Mouse (Mus musculus): Measurements from ENCODE around the gene Fmo5. TPM values are rescaled to one million over a fixed set of nuclear protein-coding genes. Genes with fewer than 3 reads are reported as not detected.

The Fmo5 gene
- polyA plus RNA-seq, 1 experiment from 2014 or later = 3.5 TPM

GRCm38 (mm10) chr3:97609845-97610410 lies 18.7 kb upstream of the Fmo5 start, which contains the start of gene Chd1l:
TSS of gene Chd1l (minus strand) at chr3:97610203.
- WGBS = under 1% methylated on average over 56 of the region's 56 CpGs
- peak within 1 kb of the TSS; percentile 86 for H3K4me2 ChIP-seq
- H3K27ac ChIP-seq (ENCODE audit: poor library complexity, severe bottlenecking) = peak within 1 kb of the TSS; percentile 83
- no peaks in the 10 kb centered on the region for H3K9me3 ChIP-seq (replicated peaks)
- peaks cover 11% of the 10 kb centered on the region; the same call in 1 of the 2 replicates for H3K4me1 ChIP-seq (replicated peaks)
- H3K36me3 ChIP-seq = no peaks in the 10 kb centered on the region
- H3K27me3 ChIP-seq (replicated peaks) = 0 out of 2 replicates have a peak, but pooled peaks cover 3% of the 10 kb centered on the region
- peak within 1 kb of the TSS; percentile 68 for H3K4me3 ChIP-seq
- H3K9ac ChIP-seq = peak within 1 kb of the TSS; percentile 82
- peak; percentile 91 for ATAC-seq (ENCODE audit: insufficient number of reproducible peaks, low FRiP score)

GRCm38 (mm10) chr3:97611021-97611420 lies 17.6 kb upstream of the Fmo5 start:
- no peak for ATAC-seq (ENCODE audit: insufficient number of reproducible peaks, low FRiP score)
- 88% methylated on average over 6 of the region's 6 CpGs for WGBS
- Histone ChIP-seq H3K4me2 (no peak overlapping the region), H3K9ac (no peak overlapping the region), H3K9me3 (replicated peaks) (no peaks in the 10 kb centered on the region), H3K4me3 (no peak overlapping the region), H3K4me1 (replicated peaks) (peaks cover 11% of the 10 kb centered on the region; the same call in 1 of the 2 replicates), H3K36me3 (no peaks in the 10 kb centered on the region), H3K27me3 (replicated peaks) (0 out of 2 replicates have a peak, but pooled peaks cover 3% of the 10 kb centered on the region), H3K27ac (ENCODE audit: poor library complexity, severe bottlenecking) (no peak overlapping the region)

GRCm38 (mm10) chr3:97615154-97615553 lies 13.4 kb upstream of the Fmo5 start:
- no peak for ATAC-seq (ENCODE audit: insufficient number of reproducible peaks, low FRiP score)
- H3K36me3 ChIP-seq = no peaks in the 10 kb centered on the region
- H3K27ac ChIP-seq (ENCODE audit: poor library complexity, severe bottlenecking) = no peak overlapping the region
- no peak overlapping the region for H3K4me2 ChIP-seq
- H3K4me3 ChIP-seq = no peak overlapping the region
- 0 out of 2 replicates have a peak, but pooled peaks cover 3% of the 10 kb centered on the region for H3K27me3 ChIP-seq (replicated peaks)
- WGBS = 29% methylated on average over 1 of the region's 1 CpGs
- H3K4me1 ChIP-seq (replicated peaks) = peaks cover 6% of the 10 kb centered on the region; the same call in 1 of the 2 replicates
- no peaks in the 10 kb centered on the region for H3K9me3 ChIP-seq (replicated peaks)
- no peak overlapping the region for H3K9ac ChIP-seq

- Histone ChIP-seq H3K27ac (ENCODE audit: poor library complexity, severe bottlenecking) (no peak overlapping the region), H3K4me2 (no peak overlapping the region), H3K27me3 (replicated peaks) (0 out of 2 replicates have a peak, but pooled peaks cover 3% of the 10 kb centered on the region), H3K4me3 (no peak overlapping the region), H3K9ac (no peak overlapping the region), H3K36me3 (no peaks in the 10 kb centered on the region), H3K4me1 (replicated peaks) (0 out of 2 replicates have a peak, but pooled peaks cover 3% of the 10 kb centered on the region), H3K9me3 (replicated peaks) (no peaks in the 10 kb centered on the region)
- ATAC-seq (ENCODE audit: insufficient number of reproducible peaks, low FRiP score) = no peak
- 78% methylated on average over 4 of the region's 4 CpGs for WGBS
Measured at GRCm38 (mm10) chr3:97615933-97616332, 12.7 kb upstream of the Fmo5 start.

- Histone ChIP-seq H3K9me3 (replicated peaks) (no peaks in the 10 kb centered on the region), H3K27me3 (replicated peaks) (0 out of 2 replicates have a peak, but pooled peaks cover 3% of the 10 kb centered on the region), H3K4me2 (no peak overlapping the region), H3K27ac (ENCODE audit: poor library complexity, severe bottlenecking) (no peak overlapping the region), H3K4me1 (replicated peaks) (0 out of 2 replicates have a peak, but pooled peaks cover 3% of the 10 kb centered on the region), H3K36me3 (no peaks in the 10 kb centered on the region), H3K4me3 (no peak overlapping the region), H3K9ac (no peak overlapping the region)
- ATAC-seq (ENCODE audit: insufficient number of reproducible peaks, low FRiP score) = no peak
- WGBS = 88% methylated on average over 18 of the region's 19 CpGs
Measured at GRCm38 (mm10) chr3:97617091-97617825, 11.3 kb upstream of the Fmo5 start.

GRCm38 (mm10) chr3:97617899-97618298 lies 10.7 kb upstream of the Fmo5 start:
- 0 out of 2 replicates have a peak, but pooled peaks cover 3% of the 10 kb centered on the region for H3K4me1 ChIP-seq (replicated peaks)
- 80% methylated on average over 8 of the region's 8 CpGs for WGBS
- H3K27me3 ChIP-seq (replicated peaks) = no peaks in the 10 kb centered on the region
- H3K9me3 ChIP-seq (replicated peaks) = no peaks in the 10 kb centered on the region
- no peaks in the 10 kb centered on the region for H3K36me3 ChIP-seq
- no peak overlapping the region for H3K9ac ChIP-seq
- H3K27ac ChIP-seq (ENCODE audit: poor library complexity, severe bottlenecking) = no peak overlapping the region
- ATAC-seq (ENCODE audit: insufficient number of reproducible peaks, low FRiP score) = no peak
- H3K4me3 ChIP-seq = no peak overlapping the region
- no peak overlapping the region for H3K4me2 ChIP-seq

GRCm38 (mm10) chr3:97620657-97621056 lies 7.9 kb upstream of the Fmo5 start:
- Histone ChIP-seq H3K27ac (ENCODE audit: poor library complexity, severe bottlenecking) (no peak overlapping the region), H3K4me2 (no peak overlapping the region)
- WGBS = 84% methylated on average over 4 of the region's 4 CpGs

GRCm38 (mm10) chr3:97624611-97625010 lies 4.0 kb upstream of the Fmo5 start:
- Histone ChIP-seq H3K4me2 (no peak overlapping the region), H3K27me3 (replicated peaks) (no peaks in the 10 kb centered on the region), H3K9ac (no peak overlapping the region), H3K36me3 (no peaks in the 10 kb centered on the region), H3K9me3 (replicated peaks) (no peaks in the 10 kb centered on the region), H3K27ac (ENCODE audit: poor library complexity, severe bottlenecking) (no peak overlapping the region), H3K4me1 (replicated peaks) (peaks cover 5% of the 10 kb centered on the region; the same call in 1 of the 2 replicates), H3K4me3 (no peak overlapping the region)
- ATAC-seq (ENCODE audit: insufficient number of reproducible peaks, low FRiP score) = no peak
- WGBS = 44% methylated on average over 2 of the region's 2 CpGs

More at GRCm38 (mm10) chr3:97620657-97621056, 7.9 kb upstream of the Fmo5 start:
- ATAC-seq (ENCODE audit: insufficient number of reproducible peaks, low FRiP score) = no peak
- H3K4me1 ChIP-seq (replicated peaks) = 0 out of 2 replicates have a peak, but pooled peaks cover 3% of the 10 kb centered on the region
- no peaks in the 10 kb centered on the region for H3K27me3 ChIP-seq (replicated peaks)
- H3K9me3 ChIP-seq (replicated peaks) = no peaks in the 10 kb centered on the region
- no peak overlapping the region for H3K4me3 ChIP-seq
- H3K9ac ChIP-seq = no peak overlapping the region
- no peaks in the 10 kb centered on the region for H3K36me3 ChIP-seq

- Histone ChIP-seq H3K4me3 (peak overlapping the region; percentile 63), H3K27me3 (replicated peaks) (no peaks in the 10 kb centered on the region), H3K36me3 (no peaks in the 10 kb centered on the region), H3K27ac (ENCODE audit: poor library complexity, severe bottlenecking) (no peak overlapping the region), H3K9me3 (replicated peaks) (no peaks in the 10 kb centered on the region), H3K4me2 (peak overlapping the region; percentile 70), H3K4me1 (replicated peaks) (peaks cover 8% of the 10 kb centered on the region; the same call in 1 of the 2 replicates), H3K9ac (no peak overlapping the region)
- 72% methylated on average over 7 of the region's 7 CpGs for WGBS
- no peak for ATAC-seq (ENCODE audit: insufficient number of reproducible peaks, low FRiP score)
Measured at GRCm38 (mm10) chr3:97627893-97628292, 711 bp upstream of the Fmo5 start.

GRCm38 (mm10) chr3:97629941-97630340 lies 1.3 kb downstream of the Fmo5 start:
- Histone ChIP-seq H3K4me1 (replicated peaks) (peaks cover 14% of the 10 kb centered on the region), H3K27ac (ENCODE audit: poor library complexity, severe bottlenecking) (no peak overlapping the region), H3K9ac (no peak overlapping the region), H3K4me2 (no peak overlapping the region), H3K36me3 (no peaks in the 10 kb centered on the region), H3K4me3 (no peak overlapping the region), H3K9me3 (replicated peaks) (no peaks in the 10 kb centered on the region), H3K27me3 (replicated peaks) (no peaks in the 10 kb centered on the region)
- no peak for ATAC-seq (ENCODE audit: insufficient number of reproducible peaks, low FRiP score)
- 88% methylated on average over 4 of the region's 4 CpGs for WGBS

GRCm38 (mm10) chr3:97630746-97631145 lies 2.1 kb downstream of the Fmo5 start:
- WGBS = 85% methylated on average over 4 of the region's 4 CpGs

More at GRCm38 (mm10) chr3:97630746-97631145, 2.1 kb downstream of the Fmo5 start:
- Histone ChIP-seq H3K4me2 (no peak overlapping the region), H3K27ac (ENCODE audit: poor library complexity, severe bottlenecking) (no peak overlapping the region), H3K9me3 (replicated peaks) (no peaks in the 10 kb centered on the region), H3K4me1 (replicated peaks) (peaks cover 14% of the 10 kb centered on the region), H3K27me3 (replicated peaks) (no peaks in the 10 kb centered on the region), H3K9ac (no peak overlapping the region), H3K4me3 (no peak overlapping the region), H3K36me3 (no peaks in the 10 kb centered on the region)
- ATAC-seq (ENCODE audit: insufficient number of reproducible peaks, low FRiP score) = no peak
